Mouse (Mus musculus) ZHBTc4 (cell line): ENCODE results near the gene Gm572.

Experiments used
- DNase-seq: peaks from one replicate; pipeline ENCODE4 v3.0.0-alpha.2; 2011; ENCODE audit warnings: low read depth, low spot score

Gm572 gene

DNA sequence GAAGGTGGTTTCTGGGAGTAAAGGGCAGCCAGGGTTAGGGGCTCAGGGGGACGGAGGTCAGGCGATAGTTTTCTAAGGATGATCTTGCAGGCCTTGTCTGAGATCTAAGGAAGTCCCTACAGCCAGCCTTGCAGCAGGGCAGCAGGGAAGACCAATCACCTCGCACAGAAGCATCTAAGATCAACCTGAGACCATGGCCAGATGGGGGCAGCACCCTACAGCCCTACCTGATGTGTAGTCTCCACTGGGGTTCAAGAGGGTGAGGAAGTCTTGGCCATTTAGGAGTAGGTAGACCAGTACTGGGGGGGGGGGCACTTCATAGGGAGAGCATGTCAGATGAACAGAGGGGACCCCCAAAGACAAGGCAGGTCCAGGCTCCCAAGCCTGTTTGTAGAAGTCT is 72.3 kb downstream of the Gm572 start:
- DNase-seq, result no peak
